Mouse (Mus musculus): Measurements from ENCODE around the gene Spag16. TPM values are rescaled to one million over a fixed set of nuclear protein-coding genes. Genes with fewer than 3 reads are reported as not detected.
A peak's percentile ranks its signal among the peaks of the same experiment; 100 is the strongest.
"Not testable (repeated sequence)": the region's sequence is repeated elsewhere in the genome, so short reads cannot be mapped to it uniquely, and the experiment has no call there.

Gene Spag16
- polyA plus RNA-seq (2016; fragmentation: Nextera tagmentation; extraction: Ambion mirVana): 0.66 and 0.83 TPM in 2 replicates

- peak; percentile 42 for ATAC-seq (ENCODE audit: insufficient number of reproducible peaks, low FRiP score)
- Histone ChIP-seq H3K9ac (peak within 1 kb of the TSS; percentile 30; the same call in 1 of the 2 replicates), H3K4me2 (peak within 1 kb of the TSS; percentile 81), H3K4me3 (peak within 1 kb of the TSS; percentile 61), H3K9me3 (replicated peaks) (no peaks in the 10 kb centered on the region), H3K27me3 (replicated peaks) (no peaks in the 10 kb centered on the region), H3K4me1 (replicated peaks) (no peaks in the 10 kb centered on the region), H3K27ac (ENCODE audit: poor library complexity, severe bottlenecking) (no peak within 1 kb of the TSS), H3K36me3 (no peaks in the 10 kb centered on the region)
- 12% methylated on average over 38 of the region's 38 CpGs for WGBS
Observed at GRCm38 (mm10) chr1:69826806-69827703, at the start of gene Spag16. Gene Spag16 (plus strand): TSS chr1:69826970.

- no peaks in the 10 kb centered on the region for H3K9me3 ChIP-seq (replicated peaks)
- H3K4me1 ChIP-seq (replicated peaks): no peaks in the 10 kb centered on the region
- 10% methylated on average over 6 of the region's 6 CpGs for WGBS
- no peak overlapping the region for H3K9ac ChIP-seq
- ATAC-seq (ENCODE audit: insufficient number of reproducible peaks, low FRiP score): no peak
- H3K4me2 ChIP-seq: no peak overlapping the region
- no peak overlapping the region for H3K27ac ChIP-seq (ENCODE audit: poor library complexity, severe bottlenecking)
- H3K36me3 ChIP-seq: no peaks in the 10 kb centered on the region
- no peak overlapping the region for H3K4me3 ChIP-seq
- H3K27me3 ChIP-seq (replicated peaks): no peaks in the 10 kb centered on the region
Observed at GRCm38 (mm10) chr1:69785129-69785528, 41.6 kb upstream of the Spag16 start.

- H3K27me3 ChIP-seq (replicated peaks): no peaks in the 10 kb centered on the region
- H3K4me3 ChIP-seq: no peak overlapping the region
- no peak overlapping the region for H3K27ac ChIP-seq (ENCODE audit: poor library complexity, severe bottlenecking)
- H3K9ac ChIP-seq: no peak overlapping the region
- H3K4me2 ChIP-seq: no peak overlapping the region
- no peaks in the 10 kb centered on the region for H3K36me3 ChIP-seq
- WGBS: 53% methylated on average over 6 of the region's 6 CpGs
- ATAC-seq (ENCODE audit: insufficient number of reproducible peaks, low FRiP score): no peak
- H3K9me3 ChIP-seq (replicated peaks): no peaks in the 10 kb centered on the region
- H3K4me1 ChIP-seq (replicated peaks): no peaks in the 10 kb centered on the region
Observed at GRCm38 (mm10) chr1:69786716-69787115, 40.1 kb upstream of the Spag16 start.

GRCm38 (mm10) chr1:69787379-69787778 is 39.4 kb upstream of the Spag16 start:
- H3K27me3 ChIP-seq (replicated peaks): no peaks in the 10 kb centered on the region
- ATAC-seq (ENCODE audit: insufficient number of reproducible peaks, low FRiP score): no peak
- H3K9me3 ChIP-seq (replicated peaks): no peaks in the 10 kb centered on the region
- no peak overlapping the region for H3K9ac ChIP-seq
- 48% methylated on average over 12 of the region's 12 CpGs for WGBS
- H3K4me2 ChIP-seq: peak overlapping the region; percentile 25
- H3K27ac ChIP-seq (ENCODE audit: poor library complexity, severe bottlenecking): no peak overlapping the region
- no peaks in the 10 kb centered on the region for H3K36me3 ChIP-seq
- H3K4me1 ChIP-seq (replicated peaks): no peaks in the 10 kb centered on the region
- no peak overlapping the region for H3K4me3 ChIP-seq

GRCm38 (mm10) chr1:69790337-69791250 is 36.2 kb upstream of the Spag16 start:
- Histone ChIP-seq H3K4me1 (replicated peaks) (no peaks in the 10 kb centered on the region), H3K9me3 (replicated peaks) (no peaks in the 10 kb centered on the region), H3K4me2 (peak overlapping the region; percentile 24; the same call in 1 of the 2 replicates), H3K36me3 (no peaks in the 10 kb centered on the region), H3K27me3 (replicated peaks) (no peaks in the 10 kb centered on the region), H3K27ac (ENCODE audit: poor library complexity, severe bottlenecking) (no peak overlapping the region), H3K9ac (no peak overlapping the region), H3K4me3 (0 out of 2 replicates have a peak overlapping the region, but pooled peaks have one; percentile 13)
- WGBS: 50% methylated on average over 28 of the region's 28 CpGs
- ATAC-seq (ENCODE audit: insufficient number of reproducible peaks, low FRiP score): no peak

GRCm38 (mm10) chr1:69798948-69799565 is 27.7 kb upstream of the Spag16 start:
- H3K27me3 ChIP-seq (replicated peaks): no peaks in the 10 kb centered on the region
- H3K9me3 ChIP-seq (replicated peaks): 0 out of 2 replicates have a peak, but pooled peaks cover 2% of the 10 kb centered on the region
- no peak overlapping the region for H3K4me2 ChIP-seq
- no peak overlapping the region for H3K27ac ChIP-seq (ENCODE audit: poor library complexity, severe bottlenecking)
- H3K4me1 ChIP-seq (replicated peaks): no peaks in the 10 kb centered on the region
- H3K36me3 ChIP-seq: no peaks in the 10 kb centered on the region
- WGBS: 81% methylated on average over 7 of the region's 7 CpGs
- no peak overlapping the region for H3K4me3 ChIP-seq
- no peak overlapping the region for H3K9ac ChIP-seq
- ATAC-seq (ENCODE audit: insufficient number of reproducible peaks, low FRiP score): no peak

- ATAC-seq (ENCODE audit: insufficient number of reproducible peaks, low FRiP score): no peak
- 87% methylated on average over 2 of the region's 2 CpGs for WGBS
Observed at GRCm38 (mm10) chr1:69810161-69810560, 16.6 kb upstream of the Spag16 start.

GRCm38 (mm10) chr1:69825635-69826034 is 1.1 kb upstream of the Spag16 start:
- H3K27me3 ChIP-seq (replicated peaks); H3K4me1 ChIP-seq (replicated peaks); H3K9me3 ChIP-seq (replicated peaks); H3K36me3 ChIP-seq; H3K9ac ChIP-seq; H3K4me3 ChIP-seq; ATAC-seq (ENCODE audit: insufficient number of reproducible peaks, low FRiP score); H3K27ac ChIP-seq (ENCODE audit: poor library complexity, severe bottlenecking); H3K4me2 ChIP-seq: not testable (repeated sequence)
- 68% methylated on average over 5 of the region's 5 CpGs for WGBS

More at GRCm38 (mm10) chr1:69810161-69810560, 16.6 kb upstream of the Spag16 start:
- H3K4me2 ChIP-seq: no peak overlapping the region
- H3K9ac ChIP-seq: no peak overlapping the region
- no peaks in the 10 kb centered on the region for H3K4me1 ChIP-seq (replicated peaks)
- no peaks in the 10 kb centered on the region for H3K9me3 ChIP-seq (replicated peaks)
- H3K27ac ChIP-seq (ENCODE audit: poor library complexity, severe bottlenecking): no peak overlapping the region
- no peaks in the 10 kb centered on the region for H3K36me3 ChIP-seq
- no peaks in the 10 kb centered on the region for H3K27me3 ChIP-seq (replicated peaks)
- H3K4me3 ChIP-seq: no peak overlapping the region

GRCm38 (mm10) chr1:69828872-69829479 is 2.2 kb downstream of the Spag16 start:
- Histone ChIP-seq H3K4me3 (no peak overlapping the region), H3K27me3 (replicated peaks) (no peaks in the 10 kb centered on the region), H3K9ac (no peak overlapping the region), H3K36me3 (no peaks in the 10 kb centered on the region), H3K27ac (ENCODE audit: poor library complexity, severe bottlenecking) (no peak overlapping the region), H3K4me2 (no peak overlapping the region), H3K4me1 (replicated peaks) (no peaks in the 10 kb centered on the region), H3K9me3 (replicated peaks) (no peaks in the 10 kb centered on the region)
- WGBS: 83% methylated on average over 7 of the region's 7 CpGs
- no peak for ATAC-seq (ENCODE audit: insufficient number of reproducible peaks, low FRiP score)

GRCm38 (mm10) chr1:69830586-69830985 is 3.8 kb downstream of the Spag16 start:
- no peaks in the 10 kb centered on the region for H3K4me1 ChIP-seq (replicated peaks)
- no peak overlapping the region for H3K4me3 ChIP-seq
- H3K27me3 ChIP-seq (replicated peaks): no peaks in the 10 kb centered on the region
- no peaks in the 10 kb centered on the region for H3K9me3 ChIP-seq (replicated peaks)
- H3K36me3 ChIP-seq: no peaks in the 10 kb centered on the region
- H3K27ac ChIP-seq (ENCODE audit: poor library complexity, severe bottlenecking): no peak overlapping the region
- no peak overlapping the region for H3K4me2 ChIP-seq
- no peak overlapping the region for H3K9ac ChIP-seq
- WGBS: 81% methylated on average over 1 of the region's 1 CpGs
- no peak for ATAC-seq (ENCODE audit: insufficient number of reproducible peaks, low FRiP score)

All from heart, embryonic 12.5 days (tissue).